Mouse (Mus musculus) frontal cortex, postnatal 25 days (tissue): ENCODE data around the gene Smurf2.

ENCODE experiments used
- DNase-seq, 2 experiments: peaks; one replicate each; pipeline ENCODE4 v3.0.0; 2022; ENCODE audit warnings: low spot score in 2 of 2

The Smurf2 gene

DNA sequence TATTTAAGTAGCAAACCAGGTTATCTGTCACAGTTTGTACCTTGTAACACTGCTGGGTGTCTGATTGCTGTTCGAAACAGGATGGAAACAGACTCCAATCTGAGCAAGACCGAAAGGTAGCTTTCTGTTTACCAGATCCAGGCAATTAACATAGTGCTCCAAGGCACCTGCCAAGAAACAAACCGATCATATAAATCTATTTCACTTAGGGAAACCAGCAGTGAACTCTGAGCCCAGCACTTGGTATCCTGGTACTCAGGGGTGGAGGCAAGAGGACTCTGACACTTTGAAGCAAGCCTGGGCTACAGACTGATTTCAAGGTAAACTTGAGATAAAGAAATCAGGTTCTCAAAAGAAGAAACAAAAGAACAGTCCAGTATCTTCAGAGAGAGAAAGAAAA lies 143.1 kb downstream of the Smurf2 start:
- no peak for DNase-seq

- no peak for DNase-seq
Measured at GRCm38 (mm10) chr11:106776960-106777359, 143.6 kb downstream of the Smurf2 start.

GRCm38 (mm10) chr11:106773061-106773460 lies 147.5 kb downstream of the Smurf2 start:
- DNase-seq, result no peak

DNA sequence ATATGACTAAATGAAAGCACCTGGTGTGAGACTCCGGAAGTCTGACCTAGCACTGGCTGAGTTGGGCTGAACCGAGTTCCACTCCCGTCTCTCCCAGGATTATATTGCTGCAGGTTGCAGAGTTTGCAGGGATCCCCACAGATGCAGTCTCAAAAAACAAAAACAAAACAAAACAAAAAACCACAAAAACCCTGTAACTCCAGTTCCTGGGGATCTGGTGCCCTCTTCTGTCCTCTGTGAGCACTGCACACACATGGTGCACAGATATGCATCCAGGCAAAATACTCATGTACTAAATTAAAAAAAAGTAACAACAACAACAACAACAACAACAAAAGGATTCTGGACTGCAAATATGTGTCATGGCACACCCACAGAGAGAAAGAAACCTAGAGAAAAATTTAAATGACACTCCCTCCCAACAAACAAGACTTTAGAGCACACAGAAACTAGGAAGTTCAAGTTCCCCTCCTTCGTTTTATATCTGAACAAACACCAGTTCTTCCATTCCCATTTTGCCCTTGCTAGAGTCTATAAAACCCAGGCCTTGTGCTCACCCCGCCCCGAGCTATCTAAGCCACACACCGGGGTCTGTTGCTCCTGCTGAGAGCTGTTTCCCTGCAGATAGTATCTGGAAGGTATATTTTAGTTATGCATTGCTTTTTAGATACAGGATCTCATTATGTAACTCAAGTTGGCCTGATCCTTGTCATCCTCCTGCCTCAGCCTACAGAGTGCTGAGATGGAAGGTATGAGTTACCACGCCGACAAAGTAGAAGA lies 150.1 kb downstream of the Smurf2 start:
- no peak for DNase-seq
